Mouse (Mus musculus): ENCODE measurements around the gene Ncmap. TPM values are rescaled to one million over a fixed set of nuclear protein-coding genes. Genes with fewer than 3 reads are reported as not detected.

Gene Ncmap
- total and polyA plus RNA-seq, 3 experiments: not detected

GRCm38 (mm10) chr4:135373299-135373698 is 24.7 kb downstream of the Ncmap start:
- no peaks in the 10 kb centered on the region for H3K36me3 ChIP-seq (replicated peaks in 1 of 2; ENCODE audit: control insufficient read depth in 1 of 2, insufficient read depth in 1 of 2, low read length in 1 of 2)
- peaks cover 8% of the 10 kb centered on the region for H3K9me3 ChIP-seq (replicated peaks; ENCODE audit: low read length)
- H3K4me3 ChIP-seq (replicated peaks in 1 of 3; ENCODE audit: low read depth in 2 of 3, low read length in 2 of 3, poor library complexity in 1 of 3): no peak overlapping the region
- no peak overlapping the region for H3K4me2 ChIP-seq (ENCODE audit: insufficient read depth, low read depth, poor library complexity, severe bottlenecking)
- peaks cover 3 to 10% of the 10 kb centered on the region in 2 experiments; a peak in 2 of 4 replicates for H3K4me1 ChIP-seq (ENCODE audit: control insufficient read depth in 1 of 2, insufficient read depth in 2 of 2)
- TF ChIP-seq CTCF (conservative IDR thresholded peaks at IDR 0.05 in 1 of 2, IDR thresholded peaks at IDR 0.05 in 1 of 2; ENCODE audit: low read depth in 2 of 2, low read length in 2 of 2): peak in 1 of 2 experiments; percentile 27; a peak in 2 of 4 replicates
- no peak for TF ChIP-seq KAT2A (IDR thresholded peaks at IDR 0.05; ENCODE audit: insufficient replicate concordance, low read length)
- no peak for TF ChIP-seq ZC3H11A (IDR thresholded peaks at IDR 0.05; ENCODE audit: low read depth, low read length)
- no peak overlapping the region for H3K9ac ChIP-seq (ENCODE audit: insufficient read depth, low read depth)
- no peak for DNase-seq (ENCODE audit: extremely low read depth)
- H3K27me3 ChIP-seq (replicated peaks): peaks cover 22% of the 10 kb centered on the region
- H3K79me2 ChIP-seq (replicated peaks; ENCODE audit: control insufficient read depth, extremely low read depth, insufficient read depth, poor library complexity, severe bottlenecking): no peaks in the 10 kb centered on the region
- in situ Hi-C loops (cut with MboI; ENCODE audit: low pct_ligation_motif_present, low pct_unique_long_range_greater_than_20kb, low sequenced_read_pairs): no loop called here
- dilution Hi-C loops (cut with MboI; ENCODE audit: extremely low pct_ligation_motif_present, extremely low pct_unique_long_range_greater_than_20kb, low sequenced_read_pairs): no loop called here
- H3K27ac ChIP-seq (ENCODE audit: insufficient read depth, low read depth): no peak overlapping the region

DNA sequence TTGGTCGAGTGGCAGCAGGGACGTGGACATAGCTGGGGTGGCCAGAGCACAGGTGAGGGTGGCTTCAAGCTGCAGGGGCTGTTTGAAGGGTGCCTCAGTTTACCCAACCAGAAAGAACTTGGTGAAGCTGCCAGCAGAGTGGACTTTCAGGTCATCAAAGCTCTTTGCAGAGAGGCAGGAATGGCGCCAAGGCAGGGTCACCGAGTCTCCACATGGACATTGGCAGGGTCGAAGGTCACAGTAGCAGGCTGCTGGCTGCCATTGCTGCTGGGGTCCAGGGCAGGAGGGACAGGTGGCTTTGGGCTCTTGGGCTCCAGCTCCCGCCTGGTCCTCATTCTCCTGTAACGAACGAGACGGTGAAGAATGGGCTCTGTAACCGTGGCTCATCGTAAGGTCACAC is 27.7 kb downstream of the Ncmap start:
- Histone ChIP-seq H3K36me3 (replicated peaks in 1 of 2; ENCODE audit: control insufficient read depth in 1 of 2, insufficient read depth in 1 of 2, low read length in 1 of 2) (no peaks in the 10 kb centered on the region), H3K27ac (ENCODE audit: insufficient read depth, low read depth) (no peak overlapping the region)
- dilution Hi-C loops (cut with MboI; ENCODE audit: extremely low pct_ligation_motif_present, extremely low pct_unique_long_range_greater_than_20kb, low sequenced_read_pairs): no loop called here

DNA sequence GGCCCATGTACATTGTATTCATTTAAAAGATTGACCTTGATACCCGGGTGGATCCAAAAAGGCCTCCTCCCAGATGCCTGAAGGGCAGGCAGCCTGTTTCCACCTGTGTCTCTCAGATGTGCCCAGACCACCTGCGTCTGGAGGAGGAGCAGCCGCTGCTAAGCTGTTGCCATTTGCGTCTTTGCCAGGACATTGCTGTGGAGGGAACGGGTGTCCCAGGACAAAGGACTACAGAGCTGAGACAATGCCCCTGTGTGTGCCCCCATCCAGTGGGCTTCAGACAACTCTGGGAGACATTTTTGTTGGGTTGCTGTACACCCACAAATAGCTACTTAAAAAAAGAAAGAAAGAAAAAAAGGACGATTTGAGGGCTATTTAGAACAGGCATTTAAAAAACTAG is 35.2 kb downstream of the Ncmap start:
- in situ Hi-C loops (cut with MboI; ENCODE audit: low pct_ligation_motif_present, low pct_unique_long_range_greater_than_20kb, low sequenced_read_pairs) (no loop called here), dilution Hi-C loops (cut with MboI; ENCODE audit: extremely low pct_ligation_motif_present, extremely low pct_unique_long_range_greater_than_20kb, low sequenced_read_pairs) (no loop called here)
- TF ChIP-seq NELFE (IDR thresholded peaks at IDR 0.05; ENCODE audit: low read depth, low read length) (no peak), RAD21 (IDR thresholded peaks at IDR 0.05; ENCODE audit: low read depth, low read length) (no peak), BHLHE40 (IDR thresholded peaks at IDR 0.05; ENCODE audit: low read depth, low read length) (no peak), MXI1 (IDR thresholded peaks at IDR 0.05; ENCODE audit: low read depth, low read length) (no peak), POLR2A (IDR thresholded peaks at IDR 0.05; ENCODE audit: low read depth, low read length) (no peak), RCOR1 (conservative IDR thresholded peaks at IDR 0.05; ENCODE audit: low read depth, low read length) (no peak), E2F4 (IDR thresholded peaks at IDR 0.05; ENCODE audit: insufficient replicate concordance, low read depth, low read length) (no peak), MEF2A (IDR thresholded peaks at IDR 0.05; ENCODE audit: borderline replicate concordance, low read depth, low read length) (no peak), MAFK (IDR thresholded peaks at IDR 0.05; ENCODE audit: insufficient replicate concordance, low read length) (no peak), MYC (IDR thresholded peaks at IDR 0.05; ENCODE audit: low read depth, low read length) (no peak), SMC3 (IDR thresholded peaks at IDR 0.05; ENCODE audit: low read depth, low read length) (no peak), IRF4 (IDR thresholded peaks at IDR 0.05; ENCODE audit: low read depth, low read length) (no peak), MAX (IDR thresholded peaks at IDR 0.05; ENCODE audit: low read length) (no peak), USF2 (conservative IDR thresholded peaks at IDR 0.05; ENCODE audit: low read depth, low read length) (no peak), TCF12 (IDR thresholded peaks at IDR 0.05; ENCODE audit: low read depth, low read length) (no peak)

More for the DNA sequence above, 27.7 kb downstream of the Ncmap start:
- in situ Hi-C loops (cut with MboI; ENCODE audit: low pct_ligation_motif_present, low pct_unique_long_range_greater_than_20kb, low sequenced_read_pairs): no loop called here
- Histone ChIP-seq H3K27me3 (replicated peaks) (peaks cover 25% of the 10 kb centered on the region), H3K4me2 (ENCODE audit: insufficient read depth, low read depth, poor library complexity, severe bottlenecking) (no peak overlapping the region), H3K79me2 (replicated peaks; ENCODE audit: control insufficient read depth, extremely low read depth, insufficient read depth, poor library complexity, severe bottlenecking) (no peaks in the 10 kb centered on the region), H3K9me3 (replicated peaks; ENCODE audit: low read length) (peaks cover 2% of the 10 kb centered on the region), H3K9ac (ENCODE audit: insufficient read depth, low read depth) (no peak overlapping the region), H3K4me1 (ENCODE audit: control insufficient read depth in 1 of 2, insufficient read depth in 2 of 2) (peaks cover 3 to 10% of the 10 kb centered on the region in 2 experiments; a peak in 2 of 4 replicates), H3K4me3 (replicated peaks in 1 of 3; ENCODE audit: low read depth in 2 of 3, low read length in 2 of 3, poor library complexity in 1 of 3) (no peak overlapping the region)
- TF ChIP-seq NRF1 (IDR thresholded peaks at IDR 0.05; ENCODE audit: low read depth, low read length): no peak
- TF ChIP-seq JUND (conservative IDR thresholded peaks at IDR 0.05; ENCODE audit: low read depth, low read length): no peak
- TF ChIP-seq EP300 (IDR thresholded peaks at IDR 0.05; ENCODE audit: low read length): no peak
- TF ChIP-seq E2F4 (IDR thresholded peaks at IDR 0.05; ENCODE audit: insufficient replicate concordance, low read depth, low read length): no peak
- TF ChIP-seq KAT2A (IDR thresholded peaks at IDR 0.05; ENCODE audit: insufficient replicate concordance, low read length): no peak
- no peak for TF ChIP-seq CHD2 (IDR thresholded peaks at IDR 0.05; ENCODE audit: low read length)
- no peak for DNase-seq (ENCODE audit: extremely low read depth)

More for the DNA sequence above, 35.2 kb downstream of the Ncmap start:
- DNase-seq (ENCODE audit: extremely low read depth): no peak
- H3K4me2 ChIP-seq (ENCODE audit: insufficient read depth, low read depth, poor library complexity, severe bottlenecking): no peak overlapping the region
- no peaks in the 10 kb centered on the region for H3K9me3 ChIP-seq (replicated peaks; ENCODE audit: low read length)
- no peaks in the 10 kb centered on the region for H3K79me2 ChIP-seq (replicated peaks; ENCODE audit: control insufficient read depth, extremely low read depth, insufficient read depth, poor library complexity, severe bottlenecking)
- H3K9ac ChIP-seq (ENCODE audit: insufficient read depth, low read depth): no peak overlapping the region
- H3K36me3 ChIP-seq (replicated peaks in 1 of 2; ENCODE audit: control insufficient read depth in 1 of 2, insufficient read depth in 1 of 2, low read length in 1 of 2): no peaks in the 10 kb centered on the region
- peaks cover 0 to 6% of the 10 kb centered on the region in 2 experiments; a peak in 2 of 4 replicates for H3K4me1 ChIP-seq (ENCODE audit: control insufficient read depth in 1 of 2, insufficient read depth in 2 of 2)
- H3K4me3 ChIP-seq (replicated peaks in 1 of 3; ENCODE audit: low read depth in 2 of 3, low read length in 2 of 3, poor library complexity in 1 of 3): no peak overlapping the region
- H3K27ac ChIP-seq (ENCODE audit: insufficient read depth, low read depth): no peak overlapping the region
- H3K27me3 ChIP-seq (replicated peaks): peaks cover 29% of the 10 kb centered on the region

All from CH12.LX (cell line).